Mouse (Mus musculus) heart, postnatal 0 days (tissue): ENCODE measurements around the gene Txk. TPM values are rescaled to one million over a fixed set of nuclear protein-coding genes. Genes with fewer than 3 reads are reported as not detected.

Experiments
- ATAC-seq: fragments of 200-750 bp; cut with Nextera tagmentation; 2 replicates; pipeline ENCODE4 v1.8.0; 2017; ENCODE audit warnings: low read depth, moderate number of reproducible peaks, moderate library complexity; ENCODE audit not compliant: insufficient read depth
- DNase-seq: peaks from one replicate; pipeline ENCODE4 v3.0.0-alpha.2; 2016; ENCODE audit warnings: low spot score
- H3K27ac ChIP-seq: fragments of 300-500 bp; sonication (generic); 2 replicates; pipeline ENCODE4 v1.5.1; 2014; ENCODE audit warnings: low read depth, mild to moderate bottlenecking
- H3K27me3 ChIP-seq: fragments of 300-500 bp; sonication (generic); 2 replicates; pipeline ENCODE4 v1.6.1; 2014; ENCODE audit warnings: low read length, mixed read lengths; ENCODE audit not compliant: control insufficient read depth, insufficient read depth
- H3K36me3 ChIP-seq: fragments of 300-500 bp; sonication (generic); replicated peaks from 2 replicates; pipeline ENCODE4 v1.6.1; 2014; ENCODE audit warnings: low read length, mixed read lengths; ENCODE audit not compliant: control insufficient read depth, insufficient read depth
- H3K4me1 ChIP-seq: fragments of 300-500 bp; sonication (generic); 2 replicates; pipeline ENCODE4 v1.6.1; 2014; ENCODE audit warnings: antibody characterized with exemption; ENCODE audit not compliant: control insufficient read depth, insufficient read depth
- H3K4me2 ChIP-seq: fragments of 300-500 bp; sonication (generic); 2 replicates; pipeline ENCODE4 v1.6.1; 2014; ENCODE audit warnings: low read depth, mild to moderate bottlenecking, low read length, moderate library complexity
- H3K4me3 ChIP-seq: fragments of 300-500 bp; sonication (generic); 2 replicates; pipeline ENCODE4 v1.5.1; 2014; ENCODE audit warnings: low read depth, low read length
- H3K9ac ChIP-seq: fragments of 300-500 bp; sonication (generic); replicated peaks from 2 replicates; pipeline ENCODE4 v1.6.1; 2014; ENCODE audit warnings: low read depth, low read length, mixed read lengths
- H3K9me3 ChIP-seq: fragments of 300-500 bp; sonication (generic); replicated peaks from 2 replicates; pipeline ENCODE4 v1.6.1; 2016; ENCODE audit warnings: low read length; ENCODE audit not compliant: control insufficient read depth
- CTCF ChIP-seq: IDR thresholded peaks from 2 replicates; pipeline ENCODE4 v1.5.1; 2016; ENCODE audit warnings: antibody characterized with exemption, control low read depth, low read depth
- EP300 ChIP-seq: IDR thresholded peaks from 2 replicates; pipeline ENCODE4 v1.6.1; 2016; ENCODE audit warnings: antibody characterized with exemption, low read depth
- WGBS: fragments of 180-500 bp; shearing (Covaris S2); extraction: QIAGEN DNeasy Blood & Tissue Kit; methylation state at CpG from one replicate; pipeline ENCODE4 v1.1.7; 2014; 5-methylcytosine and 5-hydroxymethylcytosine counted together
- polyA plus RNA-seq: library from polyadenylated mRNA; unstranded; fragments of >200 nt; fragmentation: Nextera tagmentation; extraction: Ambion mirVana; gene quantifications from 2 replicates; pipeline ENCODE4 v1.2.1, GENCODE M21; 2015
- total RNA-seq: library from RNA; depleted of rRNA; stranded (reverse); fragments of >200 nt; gene quantifications from 2 replicates; pipeline ENCODE4 v1.2.3, GENCODE M21; 2014; ENCODE audit warnings: low replicate concordance

Gene Txk
- total and polyA plus RNA-seq, 2 experiments from 2014 or later, result not detected

DNA sequence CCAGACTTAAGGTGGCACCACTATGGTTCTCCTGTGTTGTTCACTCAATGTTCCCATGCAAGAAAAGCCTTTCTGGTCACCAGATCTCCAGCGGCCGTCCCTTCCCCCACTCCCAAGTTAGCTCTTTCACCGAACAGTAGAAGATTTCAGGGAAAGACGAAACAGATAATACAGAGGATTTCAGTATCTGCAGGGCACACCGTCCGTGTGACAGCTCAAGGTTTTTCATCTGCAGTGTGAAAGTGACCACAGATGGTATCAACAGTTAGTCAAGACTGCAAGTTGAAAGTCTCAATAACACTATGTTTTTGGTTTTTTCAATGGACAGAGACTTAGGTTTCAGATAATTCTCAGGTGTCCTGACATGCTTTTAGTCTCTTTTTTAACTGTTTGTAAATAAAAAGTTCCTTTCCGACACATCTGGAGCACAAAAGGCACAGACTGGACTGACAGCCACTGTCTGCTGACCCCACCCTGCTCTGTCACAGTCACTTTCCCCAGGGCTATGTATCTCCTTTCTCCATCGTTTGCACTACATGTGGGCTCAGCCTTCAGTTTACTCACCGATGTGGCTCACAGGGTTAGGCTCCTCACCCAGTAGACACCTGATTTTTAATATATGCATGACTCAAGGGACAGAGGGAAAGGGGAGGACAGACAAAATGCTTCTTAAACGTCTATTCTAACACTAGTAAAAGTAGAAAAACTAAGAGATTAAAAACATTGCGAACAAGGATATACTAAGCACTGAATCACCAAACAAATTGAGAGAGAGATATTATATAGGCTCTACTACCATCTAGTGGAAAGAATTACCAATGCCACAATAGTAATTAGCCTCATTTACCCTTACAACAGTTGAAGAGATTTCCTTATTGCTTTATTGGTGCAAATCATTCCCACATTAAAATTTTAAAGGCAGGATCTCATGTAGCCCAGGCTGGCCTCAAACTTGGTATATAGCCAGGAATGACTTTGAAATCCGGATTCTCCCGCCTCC is 6.6 kb upstream of the Txk start:
- DNase-seq, result peak; percentile 43
- peak; percentile 49; the same call in 1 of the 2 replicates for ATAC-seq
- Histone ChIP-seq H3K9me3 (no peaks in the 10 kb centered on the region), H3K4me1 (no peaks in the 10 kb centered on the region), H3K4me2 (no peak overlapping the region), H3K27me3 (no peaks in the 10 kb centered on the region), H3K36me3 (peaks cover 43% of the 10 kb centered on the region), H3K4me3 (no peak overlapping the region), H3K9ac (no peak overlapping the region), H3K27ac (no peak overlapping the region)
- TF ChIP-seq CTCF, result peak; percentile 63
- no peak for TF ChIP-seq EP300
- WGBS, result 66% methylated on average over 13 of the region's 13 CpGs

DNA sequence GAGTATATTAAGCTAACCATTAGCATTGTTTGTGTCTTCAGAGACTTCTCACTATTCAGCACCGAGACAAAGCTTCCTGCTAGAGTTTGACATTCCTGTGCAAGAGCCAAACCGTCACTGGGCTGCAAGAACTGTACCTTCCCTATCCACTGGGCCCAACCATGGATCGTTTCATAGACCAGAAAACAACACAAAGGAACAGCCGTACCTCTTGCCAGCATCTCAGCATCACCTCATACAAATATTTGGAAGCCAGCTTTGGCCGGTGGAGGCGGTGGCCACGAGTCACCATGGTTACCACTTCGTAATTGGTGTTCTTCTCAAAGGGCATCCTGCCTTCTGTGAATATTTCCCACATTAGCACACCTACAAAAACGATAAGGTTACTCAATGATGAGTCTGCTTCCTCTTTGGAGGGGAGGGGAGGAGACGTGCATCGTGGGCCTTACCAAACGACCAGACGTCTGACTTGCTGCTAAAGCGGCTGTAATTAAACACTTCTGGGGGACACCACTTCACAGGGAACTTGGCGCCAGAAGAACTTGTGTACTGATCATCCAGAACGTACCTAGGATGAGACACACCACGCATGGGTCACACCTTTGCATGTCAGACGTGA is 4.7 kb upstream of the Txk start:
- no peak for DNase-seq
- H3K9ac ChIP-seq, result no peak overlapping the region

DNA sequence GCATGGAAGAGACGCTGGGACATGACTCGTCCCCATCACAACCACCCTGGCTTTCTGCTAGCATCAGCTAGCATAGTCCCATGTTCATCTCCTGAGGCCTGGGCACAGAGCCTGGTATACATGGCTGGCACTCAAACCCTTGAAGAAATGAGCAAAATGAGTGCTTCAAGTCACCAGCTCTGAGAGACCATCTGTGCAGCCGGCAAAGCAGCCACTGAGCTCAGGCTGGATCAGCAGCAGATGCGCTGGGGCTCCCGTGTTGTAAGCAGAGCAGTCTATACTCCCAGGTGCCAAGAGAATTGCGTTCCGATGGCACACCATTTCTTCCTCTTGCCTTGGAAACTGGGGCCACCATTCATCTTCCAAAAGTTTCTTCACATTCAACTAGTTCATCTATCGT is 3.4 kb upstream of the Txk start:
- H3K4me3 ChIP-seq, result no peak overlapping the region
- H3K9me3 ChIP-seq, result no peaks in the 10 kb centered on the region
- no peak overlapping the region for H3K27ac ChIP-seq
- DNase-seq (no peak), ATAC-seq (no peak)
- no peak overlapping the region for H3K9ac ChIP-seq
- no peaks in the 10 kb centered on the region for H3K27me3 ChIP-seq
- H3K36me3 ChIP-seq, result peaks cover 38% of the 10 kb centered on the region
- no peaks in the 10 kb centered on the region for H3K4me1 ChIP-seq
- H3K4me2 ChIP-seq, result no peak overlapping the region
- 88% methylated on average over 8 of the region's 8 CpGs for WGBS
- TF ChIP-seq EP300 (no peak), CTCF (no peak)

More for the DNA sequence above, 4.7 kb upstream of the Txk start:
- Histone ChIP-seq H3K4me2 (no peak overlapping the region), H3K27me3 (no peaks in the 10 kb centered on the region), H3K27ac (no peak overlapping the region), H3K4me1 (no peaks in the 10 kb centered on the region), H3K36me3 (peaks cover 43% of the 10 kb centered on the region), H3K9me3 (no peaks in the 10 kb centered on the region), H3K4me3 (no peak overlapping the region)
- WGBS, result 80% methylated on average over 18 of the region's 18 CpGs
- no peak for TF ChIP-seq CTCF
- no peak for TF ChIP-seq EP300
- no peak for ATAC-seq

- Histone ChIP-seq H3K9ac (no peak overlapping the region), H3K4me2 (no peak overlapping the region), H3K9me3 (no peaks in the 10 kb centered on the region), H3K27me3 (no peaks in the 10 kb centered on the region), H3K36me3 (peaks cover 38% of the 10 kb centered on the region), H3K4me1 (no peaks in the 10 kb centered on the region), H3K27ac (no peak overlapping the region), H3K4me3 (no peak overlapping the region)
- TF ChIP-seq EP300, result no peak
- no peak for TF ChIP-seq CTCF
- DNase-seq, result no peak
- 85% methylated on average over 2 of the region's 2 CpGs for WGBS
- no peak for ATAC-seq
These were observed 2.5 kb upstream of the Txk start for GRCm38 (mm10) chr5:72755035-72755434.

GRCm38 (mm10) chr5:72751056-72751758 is 1.4 kb downstream of the Txk start:
- Histone ChIP-seq H3K9ac (no peak overlapping the region), H3K27me3 (no peaks in the 10 kb centered on the region), H3K27ac (no peak overlapping the region), H3K4me3 (no peak overlapping the region; the same call in 1 of the 2 replicates), H3K4me2 (no peak overlapping the region; the same call in 1 of the 2 replicates), H3K4me1 (no peaks in the 10 kb centered on the region), H3K9me3 (no peaks in the 10 kb centered on the region), H3K36me3 (peaks cover 19% of the 10 kb centered on the region)
- no peak for ATAC-seq
- DNase-seq, result no peak
- 69% methylated on average over 7 of the region's 7 CpGs for WGBS
- no peak for TF ChIP-seq EP300
- TF ChIP-seq CTCF, result no peak
